Mouse (Mus musculus): ENCODE measurements around the gene Susd1.
A peak's percentile ranks its signal among the peaks of the same experiment; 100 is the strongest.

The Susd1 gene

DNA sequence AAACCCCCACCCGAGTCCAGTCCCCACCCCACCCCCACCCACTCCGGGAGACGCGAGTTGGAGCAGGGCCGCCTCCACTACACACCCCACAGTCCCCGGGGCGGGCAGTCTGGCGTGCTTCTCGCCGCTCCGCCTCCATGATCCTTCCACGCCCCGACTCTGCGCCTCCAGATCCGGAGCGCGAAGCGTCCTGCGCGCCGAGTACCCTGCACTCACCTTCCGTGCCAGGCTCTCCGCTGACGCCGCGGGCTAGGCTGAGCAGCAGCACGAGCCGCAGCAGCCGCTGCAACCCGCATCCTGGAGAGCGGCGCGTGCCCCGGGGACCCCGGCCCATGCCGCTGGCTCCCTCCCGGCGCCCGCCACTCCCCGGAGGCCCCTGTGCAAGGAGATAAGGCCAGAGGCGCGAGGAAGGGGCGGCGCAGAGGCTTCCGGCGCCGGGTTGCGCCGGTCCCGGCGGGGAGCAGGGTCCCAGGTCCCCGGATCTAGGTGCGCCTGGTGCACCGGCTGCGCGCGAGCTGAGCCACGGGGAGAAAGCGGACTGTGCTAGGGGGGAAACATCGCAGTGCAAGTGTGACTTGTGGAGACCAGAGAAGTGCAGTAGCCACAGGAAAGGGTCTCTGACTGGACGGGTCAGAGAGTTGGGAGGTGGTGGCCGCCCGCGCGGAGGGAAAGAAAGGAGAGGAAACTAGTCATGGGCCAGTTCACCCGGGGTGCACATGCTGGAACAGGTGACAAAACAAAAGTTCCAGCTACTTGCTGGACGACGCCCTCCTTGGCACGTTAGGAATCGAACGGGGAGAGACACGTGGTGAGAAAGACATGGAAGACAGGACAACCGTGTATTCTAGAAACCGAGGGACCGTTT is at the start of gene Susd1:
Gene Susd1 (minus strand): TSS at position 644 of the 865 bp plus-strand sequence.
- DNase-seq (ENCODE audit: low spot score in 2 of 2) = peak; percentile 63 to 68

DNA sequence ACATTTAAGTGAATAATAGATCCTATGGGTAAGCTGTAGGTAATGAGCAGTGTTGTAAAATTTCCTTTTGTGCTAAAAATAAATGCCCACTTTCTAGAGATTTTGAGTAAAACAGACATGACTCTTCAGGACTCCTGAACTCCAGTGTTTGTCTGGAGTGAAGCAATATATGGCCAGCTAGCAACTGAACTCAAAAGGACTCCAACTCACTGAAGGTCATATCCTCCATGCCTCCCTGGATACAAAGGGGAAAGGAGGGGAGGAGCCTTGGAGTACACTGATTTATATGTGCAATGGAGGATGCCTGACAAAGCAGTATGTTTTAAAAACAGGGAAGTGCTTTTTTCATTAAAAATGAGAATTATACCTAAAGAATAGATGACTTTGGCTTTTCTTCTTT is 32.9 kb upstream of the Susd1 start:
- DNase-seq (ENCODE audit: low spot score in 2 of 2) = no peak

DNA sequence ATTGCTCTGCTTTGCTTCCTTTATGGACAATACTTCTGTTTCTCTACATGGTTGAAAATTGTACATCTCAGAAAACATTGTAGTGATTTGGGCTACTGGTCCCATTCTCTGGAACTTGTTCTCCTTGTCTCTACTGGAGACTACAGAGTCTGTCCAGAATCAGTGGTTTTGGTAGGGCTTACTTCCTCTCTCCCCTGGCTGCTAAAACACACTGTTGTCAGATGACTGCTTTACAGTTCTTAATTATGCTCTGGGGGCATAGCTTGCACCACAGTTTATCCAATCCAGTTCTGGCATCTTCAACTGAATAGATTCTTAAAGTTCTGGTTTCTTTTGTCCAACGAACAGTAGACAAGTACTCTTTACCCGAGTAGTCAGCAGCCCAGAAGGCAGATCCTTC is 27.0 kb upstream of the Susd1 start:
- DNase-seq (ENCODE audit: low spot score in 2 of 2) = no peak

DNA sequence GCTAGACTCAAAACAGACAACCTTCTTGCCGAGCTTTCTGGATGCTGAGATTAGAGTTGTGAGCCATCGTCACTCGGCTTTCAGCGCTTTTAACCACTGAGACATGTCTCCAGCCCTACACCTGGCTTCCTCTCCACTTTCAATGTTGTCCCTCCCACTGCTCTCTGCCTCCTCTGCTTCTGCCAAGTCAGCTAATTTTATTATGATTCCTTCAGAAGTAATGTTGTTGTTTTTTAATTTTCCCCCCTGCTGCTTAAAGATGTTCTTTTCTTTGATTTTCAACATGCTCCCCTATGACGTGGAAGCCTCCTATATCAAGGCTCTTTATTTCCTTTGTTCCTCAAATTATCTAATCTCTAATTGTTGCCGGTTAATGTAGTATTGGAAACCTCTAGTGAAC is 26.2 kb upstream of the Susd1 start:
- DNase-seq (ENCODE audit: low spot score in 2 of 2) = no peak

DNA sequence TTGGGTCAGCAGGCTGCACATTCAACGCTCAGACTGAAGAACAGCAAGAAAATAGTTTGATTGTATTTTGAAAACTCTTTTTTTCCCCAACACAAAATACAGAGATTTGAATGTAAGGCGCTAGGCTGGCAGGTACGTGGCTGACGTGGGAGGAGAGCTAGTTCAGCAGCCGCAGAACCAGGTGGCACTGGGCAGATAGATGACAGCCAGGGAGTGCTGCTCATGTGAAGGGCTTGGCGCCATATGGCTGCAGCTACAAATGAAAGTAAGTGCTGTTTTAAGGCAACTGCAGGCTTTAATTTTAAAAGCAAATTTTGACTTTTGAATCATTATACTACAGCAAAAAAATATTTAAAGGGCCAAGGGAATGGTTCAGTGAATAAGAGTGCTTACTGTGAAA is 24.1 kb upstream of the Susd1 start:
- DNase-seq (ENCODE audit: low spot score in 2 of 2) = peak; percentile 68 to 85

DNA sequence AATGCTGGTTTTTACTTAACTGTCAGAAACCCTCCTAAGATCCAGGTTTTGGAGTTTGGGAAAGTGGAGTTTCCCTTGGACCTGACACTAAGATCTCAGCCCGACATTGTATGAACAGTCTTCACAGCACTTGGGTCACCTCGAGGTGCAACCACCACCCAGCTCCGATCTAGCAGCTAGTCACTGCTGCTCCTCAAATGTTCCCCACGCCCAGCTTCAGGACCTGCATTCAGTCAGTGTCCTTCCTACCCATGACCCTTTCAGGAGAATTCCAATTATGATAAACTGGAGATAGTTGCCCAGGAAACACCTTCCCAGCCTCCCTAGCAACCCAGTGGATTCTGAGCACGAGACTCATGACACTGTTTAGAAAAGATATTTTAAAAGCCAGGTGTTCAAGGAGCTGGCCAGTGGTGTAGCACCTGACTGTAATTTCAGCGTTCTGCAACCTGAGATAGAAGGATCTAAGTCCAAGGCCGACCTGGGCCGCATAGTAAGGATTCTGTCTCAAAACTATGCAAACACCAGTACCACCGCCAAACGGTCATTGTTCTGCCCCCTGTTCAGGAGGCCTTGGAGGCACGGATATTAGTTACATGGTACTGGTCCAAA is 22.8 kb upstream of the Susd1 start:
- peak in 1 of 2 experiments; percentile 21 for DNase-seq (ENCODE audit: low spot score in 2 of 2)

DNA sequence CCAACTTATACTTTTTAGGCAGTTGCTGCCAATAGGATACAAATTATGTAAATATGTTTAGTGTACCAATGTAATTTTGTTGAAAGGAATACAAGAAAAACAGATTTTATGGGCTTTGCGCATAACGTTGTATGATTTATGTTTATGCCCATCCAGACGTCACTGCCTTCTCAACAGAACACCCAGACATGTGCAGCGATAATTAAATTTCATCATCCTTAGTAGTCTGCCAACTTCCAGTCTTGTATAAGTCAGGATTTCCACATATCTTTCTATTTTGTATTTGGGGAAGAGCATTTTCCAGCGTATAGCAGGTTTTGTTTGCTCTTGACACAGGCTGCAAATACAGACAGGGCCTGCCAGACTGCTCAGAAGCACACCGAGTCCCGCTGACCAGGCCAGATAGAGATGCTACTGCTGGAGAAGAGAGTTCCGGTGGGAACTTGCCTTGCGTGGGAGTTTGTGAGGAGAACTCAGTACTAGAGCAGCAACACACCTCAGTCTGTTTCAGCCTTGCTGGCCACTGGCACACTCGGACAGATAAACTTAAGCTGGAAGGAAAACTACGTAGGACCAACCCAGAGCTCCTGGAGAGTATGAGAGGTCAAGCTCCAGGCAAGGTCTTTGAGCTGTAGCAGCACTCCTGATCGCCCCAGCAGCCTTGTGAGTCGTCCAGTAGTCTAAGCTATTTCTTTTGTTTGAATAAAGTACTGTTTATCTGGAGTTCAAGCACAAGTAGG is 21.0 kb upstream of the Susd1 start:
- DNase-seq (ENCODE audit: low spot score in 2 of 2) = peak in 1 of 2 experiments; percentile 27

DNA sequence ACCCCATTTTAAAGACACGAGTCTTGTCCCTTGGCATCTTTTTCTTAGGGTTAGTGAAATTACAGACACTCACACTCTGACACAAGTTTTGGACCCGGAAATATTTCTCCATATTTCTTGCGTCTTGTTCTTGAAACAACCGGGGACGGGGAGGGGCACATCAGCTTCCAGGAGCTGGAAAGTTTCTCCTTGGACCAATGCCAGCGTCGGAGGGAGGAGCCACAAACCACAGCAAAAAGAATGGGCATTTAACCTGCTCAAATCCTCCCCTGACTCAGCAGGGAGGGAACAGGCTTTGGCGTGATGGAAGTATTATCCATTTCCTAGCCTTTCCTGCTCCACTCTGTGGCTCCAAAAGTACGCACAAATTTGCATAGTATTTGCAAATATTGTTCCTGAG is 19.5 kb upstream of the Susd1 start:
- DNase-seq (ENCODE audit: low spot score in 2 of 2) = peak; percentile 32 to 36

DNA sequence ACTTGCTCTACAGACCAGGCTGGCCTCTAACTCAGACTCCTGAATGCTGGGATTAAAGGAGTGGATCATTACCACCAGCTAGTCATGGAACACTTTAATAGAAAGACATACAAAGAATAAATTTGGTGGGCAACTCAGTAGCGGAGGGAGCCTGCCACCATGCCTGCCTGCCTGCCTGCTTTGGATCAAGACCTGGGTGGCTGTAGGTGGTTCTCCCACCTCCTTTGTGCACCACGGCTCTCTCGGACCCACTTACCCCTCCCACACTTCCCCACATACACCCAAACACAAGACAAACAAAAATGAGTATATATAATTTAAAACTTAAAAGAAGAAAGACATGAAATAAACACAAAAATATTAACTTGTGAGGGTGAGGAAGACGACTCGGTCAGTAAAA is 18.7 kb upstream of the Susd1 start:
- DNase-seq (ENCODE audit: low spot score in 2 of 2) = peak in 1 of 2 experiments; percentile 12

DNA sequence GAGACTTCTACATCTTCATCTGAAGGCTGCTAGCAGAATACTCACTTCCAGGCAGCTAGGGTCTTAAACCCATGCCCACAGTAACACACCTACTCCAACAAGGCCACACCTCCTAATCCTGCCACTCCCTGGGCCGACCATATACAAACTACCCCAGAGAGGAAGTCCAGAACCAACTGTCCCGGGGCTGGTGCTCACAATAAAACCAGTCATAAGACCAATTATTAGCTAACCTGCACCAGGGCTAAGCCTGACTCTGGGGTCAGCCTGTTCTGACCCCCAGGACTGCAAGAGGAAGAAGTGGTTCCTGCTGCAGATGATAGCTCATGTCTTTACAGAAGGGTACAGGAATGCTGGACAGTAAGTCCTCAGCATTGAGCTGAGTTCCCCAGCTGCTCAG is 17.0 kb upstream of the Susd1 start:
- DNase-seq (ENCODE audit: low spot score in 2 of 2) = no peak

DNA sequence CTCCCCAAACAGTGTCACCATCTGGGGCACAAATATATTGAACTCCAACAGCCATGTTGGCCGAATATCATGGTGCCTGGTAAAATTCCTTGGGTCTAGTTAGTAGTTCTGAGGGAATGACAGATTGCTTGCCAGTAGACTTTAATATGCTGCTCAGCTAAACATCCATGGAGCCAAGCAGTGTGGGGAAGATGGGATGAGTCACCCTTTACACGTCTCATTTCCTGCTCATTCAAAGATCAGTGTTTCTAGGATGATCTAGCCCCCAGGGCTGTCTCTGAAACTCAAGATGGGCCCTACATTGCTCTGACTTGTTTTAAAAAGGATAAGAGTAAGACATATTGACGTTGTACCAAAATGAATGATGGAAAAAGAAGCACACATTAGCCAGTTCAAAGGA is 15.6 kb upstream of the Susd1 start:
- DNase-seq (ENCODE audit: low spot score in 2 of 2) = no peak

DNA sequence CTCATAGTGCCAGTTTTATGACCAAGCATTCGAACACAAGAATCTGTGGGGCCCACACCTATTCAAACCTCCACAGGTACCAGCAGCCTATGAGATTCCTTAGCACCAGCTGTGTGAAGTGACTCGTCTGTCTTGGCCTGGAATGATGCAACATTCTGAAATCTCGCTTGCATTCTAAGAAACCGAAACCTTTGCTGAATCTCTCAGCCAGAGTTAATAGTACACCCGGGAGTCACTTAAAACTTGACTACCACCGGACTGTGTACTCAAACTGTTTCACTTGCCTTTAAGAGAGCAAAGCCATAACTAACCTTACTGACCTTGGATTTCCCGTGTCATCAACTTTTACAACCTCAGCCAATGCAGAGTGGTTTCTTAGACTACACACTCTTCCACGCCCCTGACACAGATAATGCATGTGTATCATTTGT is 14.1 kb upstream of the Susd1 start:
- DNase-seq (ENCODE audit: low spot score in 2 of 2) = no peak

DNA sequence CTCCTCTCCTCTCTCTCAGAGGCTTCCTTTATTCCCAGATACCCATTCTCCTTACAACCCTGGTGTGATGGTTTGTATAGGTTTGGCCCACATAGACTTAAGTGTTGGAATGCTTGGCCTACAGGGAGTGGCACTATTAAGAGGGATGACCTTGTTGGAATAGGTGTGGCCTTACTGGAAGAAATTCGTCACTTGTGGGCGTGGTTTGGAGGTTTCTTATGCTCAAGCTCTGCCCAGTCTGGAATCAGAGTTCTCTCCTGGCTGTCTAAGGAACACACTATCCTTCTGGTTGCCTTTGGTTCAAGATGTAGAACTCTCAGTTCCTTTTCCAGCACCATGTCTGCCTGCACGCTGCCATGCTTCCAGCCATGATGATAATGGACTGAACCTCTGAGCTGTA is 12.5 kb upstream of the Susd1 start:
- no peak for DNase-seq (ENCODE audit: low spot score in 2 of 2)

DNA sequence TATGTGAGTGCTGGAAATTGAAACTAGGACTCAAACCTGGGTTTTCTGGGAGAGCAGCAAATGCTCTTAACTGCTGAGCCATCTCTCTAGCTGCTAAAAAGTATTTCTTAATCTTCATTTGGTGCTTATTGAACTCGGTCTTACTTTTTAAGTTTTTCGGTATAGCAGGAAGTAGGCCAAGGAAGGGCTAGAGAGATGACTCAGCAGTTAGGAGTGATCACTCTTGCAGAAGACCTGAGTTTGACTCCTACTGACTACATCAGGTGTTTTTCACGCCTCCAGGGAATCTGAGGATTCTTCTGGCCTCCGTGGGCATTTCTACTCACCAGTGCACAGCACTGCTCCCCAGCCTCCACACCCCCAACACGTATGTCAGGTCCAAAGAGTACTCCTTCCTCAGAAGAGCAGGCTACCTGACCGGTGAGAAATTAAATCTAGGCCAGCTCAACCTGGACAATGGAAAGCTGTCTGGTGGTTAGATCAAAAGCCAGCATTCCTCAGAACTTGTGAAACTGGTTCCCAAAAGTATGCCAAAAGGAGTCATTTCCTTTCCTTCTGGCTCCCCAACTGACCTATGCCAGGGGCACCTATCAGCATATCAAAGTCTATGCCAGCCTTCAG is 11.9 kb upstream of the Susd1 start:
- no peak for DNase-seq (ENCODE audit: low spot score in 2 of 2)

DNA sequence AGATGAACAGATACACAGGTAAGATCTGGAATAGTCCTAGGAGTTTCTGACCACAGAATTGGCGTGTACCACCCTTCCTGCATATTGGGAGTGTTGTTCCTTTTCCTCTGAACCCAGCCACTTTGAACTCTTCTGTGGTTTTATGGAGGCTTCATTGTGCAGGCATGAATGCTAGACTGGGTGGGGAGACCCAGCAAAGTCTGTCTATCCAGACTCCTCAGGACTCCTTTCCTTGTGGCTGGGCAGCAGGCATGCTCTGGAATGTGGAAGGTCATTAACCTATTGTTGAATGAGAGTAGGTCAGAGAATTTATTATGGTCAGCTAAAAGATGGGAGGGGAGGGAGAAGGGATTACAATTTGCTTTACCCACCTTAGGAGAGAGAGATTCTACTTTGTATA is 8.9 kb upstream of the Susd1 start:
- DNase-seq (ENCODE audit: low spot score in 2 of 2) = no peak

DNA sequence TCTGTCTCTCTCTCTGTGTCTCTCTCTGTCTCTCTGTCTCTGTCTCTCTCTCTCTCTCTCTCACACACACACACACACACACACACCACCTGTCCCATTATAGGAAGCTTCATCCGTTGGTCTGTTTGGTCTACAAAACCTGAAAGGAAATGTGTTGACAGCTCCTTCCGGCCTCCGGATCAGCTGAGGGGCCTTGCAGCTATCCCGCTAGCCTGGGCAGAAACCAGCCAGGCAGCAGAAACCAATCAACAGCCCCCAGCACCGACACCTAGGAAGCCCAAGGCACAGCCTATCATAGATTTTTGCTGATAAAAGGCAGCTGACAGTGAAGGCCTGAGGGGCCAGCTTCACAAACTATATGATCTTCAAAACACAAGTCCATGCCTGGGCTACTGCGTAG is 7.1 kb upstream of the Susd1 start:
- no peak for DNase-seq (ENCODE audit: low spot score in 2 of 2)

DNA sequence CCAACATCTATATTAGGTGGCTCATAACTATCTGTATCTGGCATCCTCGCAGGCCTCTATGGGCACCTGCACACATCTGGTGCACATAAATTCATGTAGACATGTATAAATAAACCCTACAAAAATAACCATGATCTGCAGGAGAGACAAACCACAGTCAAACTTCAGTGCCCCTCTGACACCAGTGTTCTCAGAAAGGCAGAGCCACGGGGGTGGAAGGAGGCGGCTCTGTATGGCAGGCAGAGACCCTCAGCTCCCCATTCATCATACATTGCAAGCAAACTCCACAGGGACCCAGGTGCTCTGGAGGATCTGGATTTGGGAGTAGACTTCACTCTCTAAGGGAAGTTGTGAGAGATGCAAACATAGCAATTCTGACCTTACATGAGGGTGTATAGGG is 6.6 kb upstream of the Susd1 start:
- no peak for DNase-seq (ENCODE audit: low spot score in 2 of 2)

DNA sequence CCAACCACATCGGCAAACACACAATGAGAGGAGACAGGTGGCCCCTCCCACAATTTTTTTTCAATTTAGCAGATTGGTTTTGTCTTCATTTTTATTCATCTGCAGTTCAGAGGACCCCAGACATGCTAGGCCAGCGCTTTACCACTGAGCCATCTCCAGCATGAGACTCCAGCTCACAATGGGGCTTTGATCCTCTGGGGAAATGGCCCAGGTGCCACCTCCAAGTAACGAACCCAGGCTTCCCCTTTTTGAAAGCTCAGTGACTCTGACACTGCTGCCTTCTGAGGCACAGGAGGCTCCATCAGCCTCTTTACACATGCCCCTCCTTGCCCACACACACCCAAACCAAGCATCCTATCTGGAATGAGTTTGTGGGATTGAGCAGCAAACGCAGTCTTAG is 5.7 kb upstream of the Susd1 start:
- DNase-seq (ENCODE audit: low spot score in 2 of 2) = no peak

DNA sequence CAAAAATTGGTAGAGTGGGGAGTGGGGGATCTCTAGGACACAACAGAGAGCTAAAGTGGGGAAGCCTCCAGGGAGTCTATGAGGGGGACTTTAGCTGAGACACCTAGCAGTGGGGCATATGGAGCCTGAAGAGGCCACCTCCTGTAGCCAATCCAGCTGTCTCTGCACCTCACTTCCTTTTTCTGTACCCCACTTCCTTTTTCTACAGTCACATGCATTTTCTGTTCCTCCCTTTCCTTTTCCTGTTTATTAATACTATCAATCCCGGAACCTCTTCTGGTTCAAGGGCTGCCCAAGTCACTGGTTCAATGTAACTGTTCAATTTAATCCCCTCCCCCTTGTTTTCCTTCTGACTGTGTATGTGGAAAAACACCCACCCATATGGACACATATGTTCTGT is 2.8 kb upstream of the Susd1 start:
- no peak for DNase-seq (ENCODE audit: low spot score in 2 of 2)

DNA sequence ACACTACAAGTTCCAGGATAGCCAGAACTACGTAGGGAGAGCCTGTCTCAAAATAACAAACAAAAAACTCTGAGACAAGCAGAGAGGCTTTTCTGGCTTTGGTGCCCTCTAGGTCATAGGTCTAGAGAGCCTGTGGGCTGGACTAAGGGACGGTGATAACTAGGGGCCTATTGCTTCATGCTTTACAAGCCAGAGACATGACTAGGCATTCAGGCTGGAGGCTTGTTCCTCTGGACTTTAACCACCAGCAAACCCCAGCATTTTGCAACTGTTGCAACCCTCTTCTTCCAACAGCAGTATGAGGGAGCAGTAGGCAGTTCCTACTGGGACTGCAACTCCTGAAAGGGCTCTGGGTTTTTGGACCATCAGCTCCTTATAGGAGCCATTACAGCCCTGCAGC is 1.5 kb upstream of the Susd1 start:
- no peak for DNase-seq (ENCODE audit: low spot score in 2 of 2)

DNA sequence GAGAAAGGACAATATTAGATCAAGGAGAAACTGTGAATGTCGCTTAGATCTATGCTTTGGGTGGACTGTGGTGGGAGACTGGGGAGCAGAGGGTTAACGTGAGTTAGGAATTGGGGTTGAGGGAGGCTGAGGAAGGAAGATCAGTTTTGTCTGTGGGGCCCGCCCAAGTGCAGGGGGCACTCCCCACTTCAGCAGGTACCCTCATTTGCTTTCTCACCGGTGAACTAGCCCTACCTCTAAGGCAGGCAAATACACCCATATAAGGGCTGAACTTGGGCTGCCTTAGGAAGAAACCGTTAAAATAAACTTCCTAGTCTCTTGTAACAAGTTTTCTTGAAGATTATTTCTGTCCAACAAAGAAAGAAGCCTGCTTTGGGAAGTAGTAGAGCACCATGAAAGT is 608 bp upstream of the Susd1 start:
- no peak for DNase-seq (ENCODE audit: low spot score in 2 of 2)

DNA sequence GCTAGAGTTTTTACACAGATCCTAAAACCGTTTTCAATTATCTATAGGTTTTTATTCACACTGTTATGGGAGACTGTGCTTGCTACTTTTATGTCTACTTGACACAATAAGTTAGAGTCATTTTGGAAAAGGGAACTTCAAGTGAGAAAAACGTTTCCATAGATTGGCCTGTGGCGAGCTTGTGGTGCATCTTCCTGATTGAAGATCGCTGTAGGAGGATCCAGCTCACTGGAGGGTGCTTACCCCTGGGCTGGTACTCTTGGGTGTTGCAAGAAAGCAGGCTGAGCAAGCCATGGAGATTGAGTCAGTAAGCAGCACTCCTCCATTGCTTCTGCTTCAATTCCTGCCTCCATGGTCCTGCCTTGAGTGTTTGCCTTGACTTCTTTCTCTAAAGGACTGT is 2.5 kb downstream of the Susd1 start:
- no peak for DNase-seq (ENCODE audit: low spot score in 2 of 2)

Measured in right cerebral cortex, postnatal 10 days (tissue).